Mouse (Mus musculus): Measurements from ENCODE around the gene Actn4. TPM values are rescaled to one million over a fixed set of nuclear protein-coding genes. Genes with fewer than 3 reads are reported as not detected.
A peak's percentile ranks its signal among the peaks of the same experiment; 100 is the strongest.

Actn4 gene
- total and polyA plus RNA-seq, 3 experiments = 60.5 to 267 TPM; not detected in 1

GRCm38 (mm10) chr7:28864288-28864750, 97.8 kb downstream of the Actn4 start:
- peak overlapping the region; percentile 49 to 80 for H3K4me3 ChIP-seq (ENCODE audit: control insufficient read depth in 1 of 2, insufficient read depth in 1 of 2, low read depth in 2 of 2, low read length in 2 of 2)
- no peaks in the 10 kb centered on the region for H3K9me3 ChIP-seq (replicated peaks; ENCODE audit: insufficient read depth, low read length)
- no peak for TF ChIP-seq TAL1 (IDR thresholded peaks at IDR 0.05; ENCODE audit: low read length)
- peak; percentile 70 for TF ChIP-seq TBP (IDR thresholded peaks at IDR 0.05; ENCODE audit: low read depth, low read length)
- no peak for TF ChIP-seq BHLHE40 (IDR thresholded peaks at IDR 0.05; ENCODE audit: borderline replicate concordance, low read depth, low read length)
- no peak for TF ChIP-seq ZNF384 (IDR thresholded peaks at IDR 0.05; ENCODE audit: low read depth, low read length)
- TF ChIP-seq POLR2A (IDR thresholded peaks at IDR 0.05; ENCODE audit: control insufficient read depth in 1 of 2, insufficient read depth in 1 of 2, low read depth in 1 of 2, low read length in 2 of 2, poor library complexity in 1 of 2) = peak in 1 of 2 experiments; percentile 59; a peak in 1 of 4 replicates
- no peak for TF ChIP-seq USF1 (IDR thresholded peaks at IDR 0.05; ENCODE audit: low read depth, low read length)
- no peak for TF ChIP-seq E2F4 (IDR thresholded peaks at IDR 0.05; ENCODE audit: borderline replicate concordance, low read depth, low read length)
- peak; percentile 33 to 68; a peak in 3 of 4 replicates for TF ChIP-seq EP300 (IDR thresholded peaks at IDR 0.05; ENCODE audit: low read depth in 1 of 2, low read length in 2 of 2)
- no peak for TF ChIP-seq NRF1 (IDR thresholded peaks at IDR 0.05; ENCODE audit: insufficient read depth, low read depth, low read length, poor library complexity, severe bottlenecking)
- no peak for TF ChIP-seq MEF2A (IDR thresholded peaks at IDR 0.05; ENCODE audit: extremely low read depth, insufficient replicate concordance, low read depth, low read length, poor library complexity, severe bottlenecking)
- TF ChIP-seq MAX (IDR thresholded peaks at IDR 0.05; ENCODE audit: low read length) = peak; percentile 44
- TF ChIP-seq RAD21 (IDR thresholded peaks at IDR 0.05; ENCODE audit: low read depth, low read length) = no peak
- TF ChIP-seq SMC3 (IDR thresholded peaks at IDR 0.05; ENCODE audit: low read depth, low read length) = no peak
- TF ChIP-seq GABPA (IDR thresholded peaks at IDR 0.05; ENCODE audit: low read depth, low read length) = no peak
- peak; percentile 92 for TF ChIP-seq ETS1 (IDR thresholded peaks at IDR 0.05; ENCODE audit: low read depth, low read length)
- no peak for TF ChIP-seq CTCF (IDR thresholded peaks at IDR 0.05 in 2 of 3, conservative IDR thresholded peaks at IDR 0.05 in 1 of 3; ENCODE audit: control insufficient read depth in 1 of 3, insufficient read depth in 1 of 3, low read depth in 2 of 3, low read length in 3 of 3, poor library complexity in 1 of 3, severe bottlenecking in 1 of 3)
- TF ChIP-seq JUND (IDR thresholded peaks at IDR 0.05; ENCODE audit: low read depth, low read length) = no peak
- 0 out of 2 replicates have a peak, but pooled peaks have one; percentile 55 for TF ChIP-seq HCFC1 (IDR thresholded peaks at IDR 0.05; ENCODE audit: low read depth, low read length)
- TF ChIP-seq MYC (IDR thresholded peaks at IDR 0.05; ENCODE audit: low read depth, low read length) = peak; percentile 74; the same call in 1 of the 2 replicates
- no peak for TF ChIP-seq USF2 (IDR thresholded peaks at IDR 0.05; ENCODE audit: borderline replicate concordance in 1 of 2, insufficient read depth in 1 of 2, low read depth in 1 of 2, low read length in 2 of 2)
- 0 out of 2 replicates have a peak, but pooled peaks have one; percentile 11 for TF ChIP-seq ZMIZ1 (IDR thresholded peaks at IDR 0.05; ENCODE audit: low read depth, low read length)
- no peak for TF ChIP-seq ZC3H11A (IDR thresholded peaks at IDR 0.05; ENCODE audit: low read depth, low read length)
- peak; percentile 72 for TF ChIP-seq GATA1 (IDR thresholded peaks at IDR 0.05; ENCODE audit: low read depth, low read length)
- no peak for TF ChIP-seq CHD1 (IDR thresholded peaks at IDR 0.05; ENCODE audit: low read depth, low read length)
- no peak for TF ChIP-seq POLR2AphosphoS5 (IDR thresholded peaks at IDR 0.05; ENCODE audit: borderline replicate concordance, low read depth, low read length)
- 0 out of 2 replicates have a peak, but pooled peaks have one; percentile 13 for TF ChIP-seq POLR2AphosphoS2 (IDR thresholded peaks at IDR 0.05; ENCODE audit: low read length)
- no peak for TF ChIP-seq ELF1 (IDR thresholded peaks at IDR 0.05; ENCODE audit: low read depth, low read length)
- peak; percentile 59 for TF ChIP-seq TCF12 (IDR thresholded peaks at IDR 0.05; ENCODE audit: low read depth, low read length)
- no peak for TF ChIP-seq MAFK (IDR thresholded peaks at IDR 0.05; ENCODE audit: borderline replicate concordance, low read depth, low read length)
- no peak for TF ChIP-seq ZKSCAN1 (IDR thresholded peaks at IDR 0.05; ENCODE audit: low read depth, low read length)
- TF ChIP-seq MAZ (IDR thresholded peaks at IDR 0.05; ENCODE audit: low read depth, low read length) = no peak; the same call in 1 of the 2 replicates
- TF ChIP-seq MYB (IDR thresholded peaks at IDR 0.05; ENCODE audit: low read depth, low read length) = no peak
- no peak for TF ChIP-seq UBTF (IDR thresholded peaks at IDR 0.05; ENCODE audit: borderline replicate concordance, insufficient read depth, low read depth, low read length)
- TF ChIP-seq NELFE (IDR thresholded peaks at IDR 0.05; ENCODE audit: low read depth, low read length) = peak; percentile 50
- TF ChIP-seq MXI1 (IDR thresholded peaks at IDR 0.05; ENCODE audit: low read depth, low read length) = peak; percentile 68; the same call in 1 of the 2 replicates
- no peak for TF ChIP-seq KAT2A (conservative IDR thresholded peaks at IDR 0.05; ENCODE audit: low read depth, low read length)

More at GRCm38 (mm10) chr7:28864288-28864750, 97.8 kb downstream of the Actn4 start:
- Histone ChIP-seq H3K79me2 (ENCODE audit: control insufficient read depth, insufficient read depth, low read length, poor library complexity) (no peaks in the 10 kb centered on the region; the same call in 1 of the 2 replicates), H3K9ac (ENCODE audit: control insufficient read depth, low read depth, low read length, poor library complexity, severe bottlenecking) (peak overlapping the region; percentile 69), H3K27ac (ENCODE audit: control insufficient read depth, low read depth, low read length) (peak overlapping the region; percentile 82), H3K36me3 (ENCODE audit: control insufficient read depth in 1 of 2, insufficient read depth in 2 of 2, low read length in 2 of 2) (peaks cover 0 to 21% of the 10 kb centered on the region in 2 experiments; a peak in 2 of 4 replicates), H3K4me1 (ENCODE audit: control insufficient read depth in 1 of 2, insufficient read depth in 2 of 2, low read length in 2 of 2) (peaks cover 7 to 32% of the 10 kb centered on the region in 2 experiments), H3K27me3 (ENCODE audit: control insufficient read depth in 1 of 2, insufficient read depth in 2 of 2, low read length in 2 of 2) (no peaks in the 10 kb centered on the region)
- DNase-seq (ENCODE audit: low read depth, low spot score) = peak; percentile 89

Data from MEL (cell line).